Mouse (Mus musculus) hindbrain, postnatal 0 days (tissue): ENCODE data around the gene Mef2c. TPM values are rescaled to one million over a fixed set of nuclear protein-coding genes. Genes with fewer than 3 reads are reported as not detected.

ENCODE experiments used
- ATAC-seq: fragments of 200-750 bp; cut with Nextera tagmentation; 2 replicates; pipeline ENCODE4 v1.8.0; 2017; ENCODE audit warnings: mild to moderate bottlenecking, moderate TSS enrichment, moderate library complexity
- DNase-seq: peaks from one replicate; pipeline ENCODE4 v3.0.0-alpha.2; 2015; ENCODE audit warnings: low spot score
- H3K27ac ChIP-seq: fragments of 300-500 bp; sonication (generic); 2 replicates; pipeline ENCODE4 v1.5.1; 2014; ENCODE audit warnings: mild to moderate bottlenecking
- H3K27me3 ChIP-seq: fragments of 300-500 bp; sonication (generic); 2 replicates; pipeline ENCODE4 v1.6.1; 2014; ENCODE audit warnings: low read length, mixed read lengths; ENCODE audit not compliant: insufficient read depth
- H3K36me3 ChIP-seq: fragments of 300-500 bp; sonication (generic); 2 replicates; pipeline ENCODE4 v1.6.1; 2014; ENCODE audit warnings: low read length, mixed read lengths; ENCODE audit not compliant: insufficient read depth
- H3K4me1 ChIP-seq: fragments of 300-500 bp; sonication (generic); 2 replicates; pipeline ENCODE4 v1.6.1; 2014; ENCODE audit warnings: antibody characterized with exemption, low read length, mixed read lengths; ENCODE audit not compliant: insufficient read depth
- H3K4me2 ChIP-seq: fragments of 300-500 bp; sonication (generic); 2 replicates; pipeline ENCODE4 v1.6.1; 2014; ENCODE audit warnings: low read depth, mild to moderate bottlenecking, low read length, moderate library complexity, mixed read lengths
- H3K4me3 ChIP-seq: fragments of 300-500 bp; sonication (generic); 2 replicates; pipeline ENCODE4 v1.5.1; 2014; ENCODE audit warnings: low read length
- H3K9ac ChIP-seq: fragments of 300-500 bp; sonication (generic); replicated peaks from 2 replicates; pipeline ENCODE4 v1.6.1; 2014; ENCODE audit warnings: mild to moderate bottlenecking, low read length, moderate library complexity, mixed read lengths
- H3K9me3 ChIP-seq: fragments of 300-500 bp; sonication (generic); 2 replicates; pipeline ENCODE4 v1.6.1; 2016; ENCODE audit warnings: low read length, mixed read lengths
- CTCF ChIP-seq: IDR thresholded peaks from 2 replicates; pipeline ENCODE4 v1.5.1; 2016; ENCODE audit warnings: antibody characterized with exemption, control low read depth, low read depth
- WGBS: fragments of 180-500 bp; shearing (Covaris S2); extraction: QIAGEN DNeasy Blood & Tissue Kit; methylation state at CpG from one replicate; pipeline ENCODE4 v1.1.7; 2014; 5-methylcytosine and 5-hydroxymethylcytosine counted together
- polyA plus RNA-seq: library from polyadenylated mRNA; unstranded; fragments of >200 nt; fragmentation: Nextera tagmentation; extraction: Ambion mirVana; gene quantifications from 2 replicates; pipeline ENCODE4 v1.2.1, GENCODE M21; 2015
- total RNA-seq: library from RNA; depleted of rRNA; stranded (reverse); fragments of >200 nt; gene quantifications from 2 replicates; pipeline ENCODE4 v1.2.3, GENCODE M21; 2014

Mef2c gene
- total and polyA plus RNA-seq, 2 experiments from 2014 or later = 27.2 to 46.2 TPM

- DNase-seq = peak; percentile 95
- Histone ChIP-seq H3K27ac (no peak overlapping the region), H3K9ac (no peak overlapping the region), H3K4me2 (0 out of 2 replicates have a peak overlapping the region, but pooled peaks have one; percentile 16), H3K9me3 (no peaks in the 10 kb centered on the region), H3K27me3 (no peaks in the 10 kb centered on the region), H3K4me1 (no peaks in the 10 kb centered on the region), H3K4me3 (no peak overlapping the region), H3K36me3 (no peaks in the 10 kb centered on the region)
- peak; percentile 91 for TF ChIP-seq CTCF
- WGBS = 12% methylated on average over 8 of the region's 8 CpGs
- ATAC-seq = peak; percentile 88
Observed at GRCm38 (mm10) chr13:83654889-83655769, 151.3 kb downstream of the Mef2c start.

- TF ChIP-seq CTCF = no peak
- Histone ChIP-seq H3K9ac (no peak overlapping the region), H3K9me3 (no peaks in the 10 kb centered on the region), H3K4me2 (no peak overlapping the region), H3K36me3 (no peaks in the 10 kb centered on the region), H3K27ac (no peak overlapping the region), H3K4me1 (no peaks in the 10 kb centered on the region), H3K4me3 (no peak overlapping the region), H3K27me3 (no peaks in the 10 kb centered on the region)
- 50% methylated on average over 7 of the region's 7 CpGs for WGBS
- peak; percentile 33 for DNase-seq
- no peak for ATAC-seq
Observed at GRCm38 (mm10) chr13:83656094-83656493, 152.3 kb downstream of the Mef2c start.

DNA sequence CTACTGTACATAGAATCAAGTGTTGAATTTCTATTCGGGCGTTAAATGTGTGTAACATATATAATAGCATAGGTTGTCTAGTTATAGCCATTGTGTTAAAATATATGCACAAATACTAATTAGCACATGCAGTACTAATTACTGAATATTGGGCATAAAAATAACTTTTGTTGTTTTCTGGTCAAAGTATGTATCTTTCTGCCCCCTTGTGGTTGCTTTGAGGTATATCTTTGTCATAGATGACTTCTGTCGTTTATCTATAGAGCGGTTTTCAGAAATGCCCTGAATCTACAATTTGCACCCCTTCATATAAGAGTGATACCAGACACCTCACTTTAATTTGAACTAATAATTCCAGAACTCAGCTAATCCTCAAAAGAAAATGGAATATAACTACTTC lies 152.9 kb downstream of the Mef2c start:
- Histone ChIP-seq H3K4me1 (no peaks in the 10 kb centered on the region), H3K9ac (no peak overlapping the region), H3K9me3 (no peaks in the 10 kb centered on the region), H3K4me3 (no peak overlapping the region), H3K4me2 (no peak overlapping the region), H3K36me3 (no peaks in the 10 kb centered on the region), H3K27ac (no peak overlapping the region), H3K27me3 (no peaks in the 10 kb centered on the region)
- ATAC-seq (no peak), DNase-seq (peak; percentile 74)
- WGBS = 64% methylated on average over 4 of the region's 4 CpGs
- peak; percentile 68 for TF ChIP-seq CTCF

GRCm38 (mm10) chr13:83660722-83661121 lies 156.9 kb downstream of the Mef2c start:
- H3K4me2 ChIP-seq = peak overlapping the region; percentile 50
- WGBS = 35% methylated on average over 8 of the region's 8 CpGs
- H3K9me3 ChIP-seq = no peaks in the 10 kb centered on the region
- TF ChIP-seq CTCF = peak; percentile 70
- peak overlapping the region; percentile 25 for H3K4me3 ChIP-seq
- H3K9ac ChIP-seq = no peak overlapping the region
- no peaks in the 10 kb centered on the region for H3K4me1 ChIP-seq
- DNase-seq (peak; percentile 81), ATAC-seq (peak; percentile 84)
- H3K36me3 ChIP-seq = no peaks in the 10 kb centered on the region
- no peak overlapping the region for H3K27ac ChIP-seq
- no peaks in the 10 kb centered on the region for H3K27me3 ChIP-seq

DNA sequence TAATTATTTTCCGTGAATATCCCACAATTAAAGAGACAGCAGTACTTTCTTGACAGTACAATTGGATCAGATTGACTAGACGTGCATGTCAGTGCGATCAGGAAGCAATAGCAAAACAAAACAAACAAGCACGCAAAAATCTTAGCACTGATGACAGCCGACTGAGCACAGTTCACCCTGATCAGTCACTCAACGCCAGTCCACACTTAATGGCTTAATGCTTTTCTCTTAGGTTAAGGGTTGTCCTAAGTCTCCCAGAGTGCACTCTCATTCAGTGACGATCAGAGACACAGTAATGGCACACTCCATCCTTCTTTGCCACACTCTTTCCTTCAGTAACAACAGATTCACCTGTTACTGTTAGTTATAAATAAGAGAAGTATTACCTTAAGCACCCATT lies 157.3 kb downstream of the Mef2c start:
- Histone ChIP-seq H3K9me3 (no peaks in the 10 kb centered on the region), H3K4me3 (peak overlapping the region; percentile 25), H3K27me3 (no peaks in the 10 kb centered on the region), H3K4me2 (peak overlapping the region; percentile 50), H3K27ac (no peak overlapping the region), H3K4me1 (no peaks in the 10 kb centered on the region), H3K36me3 (no peaks in the 10 kb centered on the region), H3K9ac (no peak overlapping the region)
- no peak for TF ChIP-seq CTCF
- ATAC-seq (peak; percentile 28; the same call in 1 of the 2 replicates), DNase-seq (no peak)
- WGBS = 35% methylated on average over 7 of the region's 7 CpGs

DNA sequence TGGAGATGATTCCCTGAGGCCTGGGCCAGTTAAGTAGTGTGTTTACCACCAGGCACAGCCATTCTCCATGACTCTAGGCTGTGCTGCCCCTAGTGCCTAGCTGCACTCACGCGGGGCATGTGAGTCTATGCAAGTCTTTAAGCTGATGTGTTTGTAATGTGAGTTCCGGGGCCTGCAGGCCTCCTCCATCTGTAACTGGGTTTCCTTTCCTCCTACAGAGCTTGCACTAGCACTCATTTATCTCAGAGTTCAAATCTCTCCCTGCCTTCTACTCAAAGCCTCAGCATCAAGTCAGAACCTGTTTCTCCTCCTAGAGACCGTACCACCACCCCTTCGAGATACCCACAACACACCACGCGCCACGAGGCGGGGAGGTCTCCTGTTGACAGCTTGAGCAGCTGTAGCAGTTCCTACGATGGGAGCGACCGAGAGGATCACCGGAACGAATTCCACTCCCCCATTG lies 158.3 kb downstream of the Mef2c start:
- no peaks in the 10 kb centered on the region for H3K36me3 ChIP-seq
- WGBS = 40% methylated on average over 14 of the region's 14 CpGs
- H3K4me3 ChIP-seq = no peak overlapping the region
- peak; percentile 45 for DNase-seq
- no peaks in the 10 kb centered on the region for H3K9me3 ChIP-seq
- no peaks in the 10 kb centered on the region for H3K4me1 ChIP-seq
- H3K4me2 ChIP-seq = peak overlapping the region; percentile 20; the same call in 1 of the 2 replicates
- ATAC-seq = peak; percentile 83
- H3K9ac ChIP-seq = no peak overlapping the region
- TF ChIP-seq CTCF = peak; percentile 48
- no peak overlapping the region for H3K27ac ChIP-seq
- H3K27me3 ChIP-seq = no peaks in the 10 kb centered on the region

GRCm38 (mm10) chr13:83666179-83666578 lies 162.3 kb downstream of the Mef2c start:
- no peak overlapping the region for H3K4me2 ChIP-seq
- no peak overlapping the region for H3K4me3 ChIP-seq
- 83% methylated on average over 7 of the region's 7 CpGs for WGBS
- ATAC-seq (no peak), DNase-seq (no peak)
- H3K9me3 ChIP-seq = no peaks in the 10 kb centered on the region
- no peaks in the 10 kb centered on the region for H3K36me3 ChIP-seq
- no peaks in the 10 kb centered on the region for H3K4me1 ChIP-seq
- TF ChIP-seq CTCF = no peak
- no peaks in the 10 kb centered on the region for H3K27me3 ChIP-seq
- no peak overlapping the region for H3K9ac ChIP-seq
- no peak overlapping the region for H3K27ac ChIP-seq
